Mouse (Mus musculus): ENCODE measurements around the gene Creld2. TPM values are rescaled to one million over a fixed set of nuclear protein-coding genes. Genes with fewer than 3 reads are reported as not detected.

Creld2 gene
- total RNA-seq, 1 experiment from 2014 or later, result 35.0 TPM

- peak; percentile 51 for DNase-seq
These were observed 48.7 kb downstream of the Creld2 start for GRCm38 (mm10) chr15:88868024-88868742.

DNA sequence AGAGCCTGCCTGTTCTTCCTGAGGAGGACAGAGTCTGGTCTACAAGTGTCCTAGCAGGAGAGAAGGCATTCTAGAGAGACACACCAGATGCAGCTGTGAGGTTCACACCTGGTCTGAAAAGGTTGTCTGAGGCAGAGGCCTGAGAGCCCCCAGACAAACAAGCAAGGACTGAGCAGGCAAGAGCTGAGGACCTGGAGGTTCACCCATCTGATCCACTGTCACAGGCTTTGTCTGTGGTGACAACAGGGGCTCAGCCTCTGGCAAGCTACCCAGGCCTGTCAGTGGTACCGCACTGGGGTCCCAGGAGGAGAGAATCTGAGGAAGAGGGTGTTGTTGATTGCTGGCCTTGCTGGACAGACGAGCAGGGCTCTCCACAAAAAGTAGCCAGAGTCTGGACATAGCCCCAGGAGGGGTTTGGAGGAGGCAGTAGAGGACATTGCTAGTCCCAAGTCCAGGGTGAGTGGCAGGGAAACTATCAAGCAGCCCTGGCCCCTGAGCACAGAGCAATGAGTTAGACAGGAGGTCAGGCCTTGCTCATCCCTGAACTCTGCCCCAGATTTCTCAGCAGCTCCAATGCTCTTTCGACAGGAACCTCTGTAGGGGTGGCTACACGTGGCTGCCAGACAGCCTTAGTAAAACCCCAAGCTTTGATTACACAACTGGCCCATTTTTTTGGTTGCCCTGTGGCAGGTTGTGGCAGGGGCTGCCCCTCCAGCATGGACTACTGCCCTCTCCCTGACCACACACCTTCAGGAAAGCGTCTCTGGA, 51.2 kb downstream of the Creld2 start:
- peak; percentile 58 for DNase-seq

- DNase-seq, result peak; percentile 2
These were observed 54.6 kb downstream of the Creld2 start for GRCm38 (mm10) chr15:88874061-88874460.

DNA sequence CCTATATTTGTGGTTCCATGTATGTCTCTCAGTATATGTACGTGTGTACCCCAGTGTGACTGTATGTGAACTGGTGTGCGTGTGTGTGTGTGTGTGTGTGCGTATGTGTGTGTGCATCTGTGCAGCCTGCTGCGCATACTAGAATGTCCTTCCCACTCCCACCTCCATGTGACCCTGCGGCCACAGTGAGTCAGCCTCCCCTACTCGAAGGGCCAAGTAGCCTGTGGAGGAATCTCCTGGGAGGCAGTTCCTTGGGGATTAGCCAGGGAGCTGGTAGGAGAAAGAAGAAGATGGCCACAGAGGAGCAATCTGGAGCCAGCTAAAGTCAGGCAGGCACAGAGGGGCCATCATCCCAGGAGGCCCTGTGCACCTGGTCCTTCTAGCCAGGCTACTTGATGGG, 55.0 kb downstream of the Creld2 start:
- DNase-seq, result peak; percentile 37

DNA sequence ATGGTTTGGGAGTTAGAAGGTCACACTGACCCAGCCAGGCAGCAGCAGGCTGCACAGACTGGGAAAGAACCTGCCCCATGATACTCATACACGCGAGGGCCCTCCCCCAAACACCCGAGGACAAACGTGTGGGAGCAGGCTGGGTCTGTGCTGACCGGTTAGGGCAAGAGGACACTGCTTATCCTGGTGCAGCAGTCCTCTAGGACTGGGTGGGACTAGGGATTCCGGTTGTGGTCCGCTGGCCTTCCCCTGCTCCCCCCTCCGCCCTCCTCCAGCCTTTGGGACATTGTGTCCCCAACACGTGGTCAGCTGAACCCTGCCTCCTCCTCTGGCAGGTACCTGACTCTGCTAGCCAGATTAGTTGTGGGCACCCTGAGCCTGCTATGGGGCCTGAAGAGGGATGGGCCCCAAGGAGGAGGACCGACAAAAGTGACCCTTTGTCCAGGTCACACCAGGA, 56.2 kb downstream of the Creld2 start:
- peak; percentile 52 for DNase-seq

Other genes starting within 250 kb of the Creld2 start
- gene Zdhhc25, start 219.3 kb upstream of the Creld2 start, total RNA-seq (2021), result not detected in 2 replicates
- gene Brd1, start 85.4 kb upstream of the Creld2 start, total RNA-seq (2021), result 51.4 and 55.0 TPM in 2 replicates
- gene Zbed4, start 68.0 kb upstream of the Creld2 start, total RNA-seq (2021), result 11.4 and 12.5 TPM in 2 replicates
- gene Alg12, start 328 bp upstream of the Creld2 start, total RNA-seq (2021), result 14.3 and 14.8 TPM in 2 replicates
- gene Pim3, start 42.5 kb downstream of the Creld2 start, total RNA-seq (2021), result 70.9 and 76.5 TPM in 2 replicates
- gene Ttll8, start 134.8 kb downstream of the Creld2 start, total RNA-seq (2021), result 0.11 TPM in 1 of 2 replicates, not detected in the other
- 0.30 TPM in 1 of 2 replicates, not detected in the other for gene Mlc1, start 159.4 kb downstream of the Creld2 start, total RNA-seq (2021)
- gene Mov10l1, start 163.3 kb downstream of the Creld2 start, total RNA-seq (2021), result not detected in 2 replicates
- 0.52 and 1.6 TPM in 2 replicates for gene Panx2, start 240.1 kb downstream of the Creld2 start, total RNA-seq (2021)